Mouse (Mus musculus) C2C12 (cell line): ENCODE results near the gene Phkb. TPM values are rescaled to one million over a fixed set of nuclear protein-coding genes. Genes with fewer than 3 reads are reported as not detected.

Source experiments
- H3K27me3 ChIP-seq: one replicate; pipeline ENCODE4 v1.6.1; 2011; ENCODE audit not compliant: control insufficient read depth, insufficient read depth, insufficient read length
- H3K36me3 ChIP-seq: one replicate; pipeline ENCODE4 v1.6.1; 2011; ENCODE audit not compliant: control insufficient read depth, insufficient read depth
- H3K4me3 ChIP-seq: one replicate; pipeline ENCODE4 v1.5.1; 2011; ENCODE audit warnings: mild to moderate bottlenecking, control low read depth; ENCODE audit not compliant: poor library complexity, insufficient read depth, severe bottlenecking
- H3K79me2 ChIP-seq: one replicate; pipeline ENCODE4 v1.6.1; 2011; ENCODE audit not compliant: control insufficient read depth, insufficient read depth
- H3K79me3 ChIP-seq: one replicate; pipeline ENCODE4 v1.6.1; 2011; ENCODE audit warnings: low read depth, control low read depth
- H3ac ChIP-seq: one replicate; pipeline ENCODE3; 2011; ENCODE audit warnings: low read depth; ENCODE audit not compliant: control insufficient read depth, insufficient read length
- CEBPB ChIP-seq: IDR thresholded peaks from one replicate; pipeline ENCODE4 v1.6.1; 2011; ENCODE audit warnings: low read depth, mild to moderate bottlenecking, control low read depth, moderate library complexity
- CTCF ChIP-seq: IDR thresholded peaks from one replicate; pipeline ENCODE4 v1.5.1; 2011; ENCODE audit not compliant: control insufficient read depth, insufficient read depth, insufficient read length
- FOSL1 ChIP-seq: IDR thresholded peaks from one replicate; pipeline ENCODE4 v1.8.0; 2011; ENCODE audit warnings: mild to moderate bottlenecking, low read length; ENCODE audit not compliant: poor library complexity, insufficient read depth, severe bottlenecking
- MAX ChIP-seq: IDR thresholded peaks from one replicate; pipeline ENCODE4 v1.6.1; 2011; ENCODE audit warnings: mild to moderate bottlenecking, control low read depth
- MYOD1 ChIP-seq: IDR thresholded peaks from one replicate; pipeline ENCODE4 v1.6.1; 2011; ENCODE audit warnings: low read depth; ENCODE audit not compliant: control insufficient read depth, insufficient read length
- MYOG ChIP-seq: IDR thresholded peaks from one replicate; pipeline ENCODE4 v1.6.1; 2011; ENCODE audit not compliant: control insufficient read depth, insufficient read length; ENCODE audit errors: extremely low read depth
- USF1 ChIP-seq: IDR thresholded peaks from one replicate; pipeline ENCODE4 v1.6.1; 2011; ENCODE audit warnings: low read depth, mild to moderate bottlenecking, control low read depth, moderate library complexity
- polyA plus RNA-seq: library from polyadenylated mRNA; unstranded; fragments of >200 nt; fragmentation: generic; extraction: Trizol; gene quantifications from one replicate; pipeline ENCODE4 v1.2.1, GENCODE M21; 2012; ENCODE audit warnings: missing spikeins

The Phkb gene
- polyA plus RNA-seq, 1 experiment = 7.0 TPM

- H3K36me3 ChIP-seq = no peaks in the 10 kb centered on the region
- no peaks in the 10 kb centered on the region for H3K27me3 ChIP-seq
- no peak overlapping the region for H3ac ChIP-seq
- no peak for TF ChIP-seq MYOD1
- TF ChIP-seq FOSL1 = no peak
- no peak for TF ChIP-seq MAX
- TF ChIP-seq CTCF = no peak
- no peak for TF ChIP-seq USF1
- TF ChIP-seq MYOG = no peak
- TF ChIP-seq CEBPB = no peak
- no peaks in the 10 kb centered on the region for H3K79me2 ChIP-seq
- H3K79me3 ChIP-seq = no peaks in the 10 kb centered on the region
- H3K4me3 ChIP-seq = no peak overlapping the region
Observed at GRCm38 (mm10) chr8:86050882-86051281, 210.1 kb downstream of the Phkb start.

DNA sequence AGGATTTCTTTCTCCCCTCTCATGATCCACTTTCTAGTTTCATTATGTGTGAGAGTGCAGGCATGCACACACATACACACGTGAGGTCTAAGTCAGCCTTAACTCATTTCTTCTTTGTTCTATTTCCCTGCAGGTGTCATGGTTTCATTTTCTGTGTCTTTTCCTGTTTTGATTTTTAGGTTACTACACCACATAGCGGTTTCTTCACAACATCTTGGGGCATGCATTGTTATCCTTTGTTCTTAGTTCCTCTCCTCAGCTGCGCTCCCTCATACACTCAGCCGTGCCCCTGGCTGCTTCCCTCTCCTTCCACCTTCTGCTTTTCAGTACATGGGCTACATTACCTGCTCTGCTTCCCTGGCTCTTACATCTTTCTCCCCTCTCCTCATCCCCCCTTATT is 211.2 kb downstream of the Phkb start:
- Histone ChIP-seq H3K27me3 (no peaks in the 10 kb centered on the region), H3K79me2 (no peaks in the 10 kb centered on the region), H3ac (no peak overlapping the region), H3K79me3 (no peaks in the 10 kb centered on the region), H3K4me3 (no peak overlapping the region), H3K36me3 (peaks cover 3% of the 10 kb centered on the region)
- TF ChIP-seq CTCF = no peak
- TF ChIP-seq CEBPB = no peak
- no peak for TF ChIP-seq MYOD1

DNA sequence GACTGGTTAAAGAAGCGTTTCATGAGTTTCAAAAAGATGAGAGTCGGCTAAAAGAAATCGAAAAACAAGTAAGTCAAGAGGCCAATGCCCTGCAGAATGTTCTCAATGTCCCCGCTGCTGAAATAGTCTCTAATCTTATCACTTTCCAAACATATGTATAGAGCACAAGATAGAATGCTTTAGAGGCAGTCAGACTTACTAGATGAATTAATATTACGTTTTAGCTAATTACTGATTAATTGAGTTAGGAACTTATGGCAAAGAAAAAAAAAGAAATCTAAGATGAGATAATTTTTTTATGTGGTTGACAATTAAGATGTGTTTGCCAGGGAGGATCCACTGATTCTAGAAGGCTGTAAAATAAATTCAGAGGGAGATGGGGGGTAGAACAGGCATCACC is 217.9 kb downstream of the Phkb start:
- no peaks in the 10 kb centered on the region for H3K79me2 ChIP-seq
- H3K79me3 ChIP-seq = no peaks in the 10 kb centered on the region
- H3K27me3 ChIP-seq = no peaks in the 10 kb centered on the region
- no peak overlapping the region for H3K4me3 ChIP-seq
- H3K36me3 ChIP-seq = peaks cover 11% of the 10 kb centered on the region
- no peak overlapping the region for H3ac ChIP-seq
- TF ChIP-seq MYOG (no peak), MAX (no peak), USF1 (no peak), FOSL1 (no peak), MYOD1 (no peak), CEBPB (no peak), CTCF (no peak)

DNA sequence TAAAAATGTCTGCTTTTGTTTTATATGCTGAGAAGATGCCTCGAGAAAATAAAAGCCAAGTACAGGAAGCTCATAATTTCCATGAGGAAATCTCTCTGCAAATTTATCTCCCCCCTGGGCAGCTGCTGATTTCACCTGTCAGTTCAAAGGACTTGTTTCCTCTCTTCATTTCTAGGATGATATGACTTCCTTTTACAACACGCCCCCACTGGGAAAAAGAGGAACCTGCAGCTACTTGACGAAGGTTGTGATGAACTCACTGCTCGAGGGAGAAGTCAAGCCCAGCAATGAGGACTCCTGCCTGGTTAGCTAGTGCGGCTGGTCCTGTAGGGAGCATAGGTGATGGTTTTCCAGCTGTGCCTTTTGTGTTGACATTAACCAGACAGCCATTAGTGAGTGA is 218.4 kb downstream of the Phkb start:
- TF ChIP-seq FOSL1 = no peak
- no peak for TF ChIP-seq CEBPB
- TF ChIP-seq USF1 = no peak
- Histone ChIP-seq H3K79me2 (no peaks in the 10 kb centered on the region), H3K36me3 (peaks cover 11% of the 10 kb centered on the region), H3K27me3 (no peaks in the 10 kb centered on the region), H3K4me3 (no peak overlapping the region), H3ac (no peak overlapping the region), H3K79me3 (no peaks in the 10 kb centered on the region)

DNA sequence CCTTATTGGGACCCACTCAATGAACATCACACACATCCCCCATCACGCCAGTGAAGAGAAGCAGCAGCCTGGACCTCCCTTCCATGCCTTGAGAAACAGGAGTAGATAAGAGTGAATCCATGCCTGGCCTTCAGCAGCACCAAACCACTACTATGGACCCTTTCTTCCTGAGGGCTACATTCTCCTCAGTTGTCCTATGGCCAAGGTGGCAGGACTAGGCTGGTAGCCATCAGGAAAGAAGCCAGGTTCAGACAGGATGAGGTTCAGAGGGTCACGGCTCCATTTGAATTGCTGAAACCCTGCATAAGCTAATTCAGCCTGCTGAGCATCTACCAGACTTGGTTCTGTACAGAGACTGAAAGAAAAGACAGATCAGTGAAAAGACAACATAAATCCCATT is 222.7 kb downstream of the Phkb start:
- no peaks in the 10 kb centered on the region for H3K36me3 ChIP-seq
- H3K27me3 ChIP-seq = no peaks in the 10 kb centered on the region
- no peak for TF ChIP-seq MAX
- no peak for TF ChIP-seq MYOG
- TF ChIP-seq CEBPB = no peak
- no peak for TF ChIP-seq MYOD1
- TF ChIP-seq FOSL1 = no peak
- no peak for TF ChIP-seq USF1
- TF ChIP-seq CTCF = no peak
- H3ac ChIP-seq = no peak overlapping the region
- no peaks in the 10 kb centered on the region for H3K79me2 ChIP-seq
- no peaks in the 10 kb centered on the region for H3K79me3 ChIP-seq
- no peak overlapping the region for H3K4me3 ChIP-seq

GRCm38 (mm10) chr8:86079433-86079832 is 238.7 kb downstream of the Phkb start:
- no peak for TF ChIP-seq MYOD1
- TF ChIP-seq CTCF = no peak
- TF ChIP-seq FOSL1 = no peak
- TF ChIP-seq USF1 = no peak
- no peak for TF ChIP-seq CEBPB
- no peak for TF ChIP-seq MYOG
- no peak for TF ChIP-seq MAX
- no peak overlapping the region for H3ac ChIP-seq
- H3K4me3 ChIP-seq = no peak overlapping the region
- no peaks in the 10 kb centered on the region for H3K36me3 ChIP-seq
- H3K27me3 ChIP-seq = no peaks in the 10 kb centered on the region
- no peaks in the 10 kb centered on the region for H3K79me2 ChIP-seq
- no peaks in the 10 kb centered on the region for H3K79me3 ChIP-seq
